Mouse (Mus musculus) olfactory bulb, adult 2 months (tissue): ENCODE measurements around the gene Cox5a. TPM values are rescaled to one million over a fixed set of nuclear protein-coding genes. Genes with fewer than 3 reads are reported as not detected.
A peak's percentile ranks its signal among the peaks of the same experiment; 100 is the strongest.

Source experiments
- H3K27ac ChIP-seq: fragments of 200-500 bp; 2 replicates; pipeline ENCODE4 v1.5.1; 2012; ENCODE audit warnings: low read depth, low read length; ENCODE audit not compliant: insufficient read depth
- H3K4me1 ChIP-seq: fragments of 200-500 bp; 2 replicates; pipeline ENCODE4 v1.6.1; 2012; ENCODE audit warnings: low read length; ENCODE audit not compliant: control insufficient read depth, insufficient read depth
- H3K4me3 ChIP-seq: fragments of 200-500 bp; 2 replicates; pipeline ENCODE4 v1.5.1; 2012; ENCODE audit warnings: mild to moderate bottlenecking, low read depth, low read length, moderate library complexity; ENCODE audit not compliant: insufficient read depth
- CTCF ChIP-seq: fragments of 200-500 bp; IDR thresholded peaks from 2 replicates; pipeline ENCODE4 v1.5.1; 2012; ENCODE audit warnings: low read depth, mild to moderate bottlenecking, low read length, moderate library complexity; ENCODE audit not compliant: insufficient read depth
- POLR2A ChIP-seq: fragments of 200-500 bp; IDR thresholded peaks from 2 replicates; pipeline ENCODE4 v1.6.1; 2012; ENCODE audit warnings: mild to moderate bottlenecking, low read depth, low read length, moderate library complexity; ENCODE audit not compliant: insufficient read depth
- WGBS: fragments of 180-500 bp; shearing (Covaris S2); methylation state at CpG from one replicate; pipeline ENCODE4 v1.1.7; 2018; 5-methylcytosine and 5-hydroxymethylcytosine counted together
- polyA plus RNA-seq: library from polyadenylated mRNA; stranded (reverse); fragments of >200 nt; gene quantifications from 2 replicates; pipeline ENCODE4 v1.2.4, GENCODE M21; 2012; ENCODE audit warnings: low replicate concordance; ENCODE audit not compliant: missing spikeins, insufficient read depth, insufficient read length

Cox5a gene
- polyA plus RNA-seq, 1 experiment = not detected

DNA sequence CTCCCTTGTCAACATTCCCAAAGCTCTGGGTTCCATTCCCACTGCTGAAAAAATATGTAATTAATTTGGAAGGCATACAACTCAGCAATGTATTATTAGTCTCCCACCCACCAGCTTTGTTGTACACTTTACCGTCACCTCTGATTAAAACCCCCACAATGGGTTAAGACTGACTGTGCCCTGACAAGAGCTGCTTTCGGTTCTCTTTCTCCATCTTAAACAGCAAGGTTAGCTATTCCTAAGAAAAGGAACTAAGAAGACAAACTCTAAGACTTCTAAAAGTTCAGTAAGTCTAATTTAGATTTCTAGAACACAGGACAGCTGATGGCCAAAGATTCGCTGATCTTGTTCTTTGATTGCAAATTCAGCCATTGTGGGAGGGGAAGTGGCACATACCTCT is 36.1 kb downstream of the Cox5a start:
- Histone ChIP-seq H3K4me1 (peaks cover 7% of the 10 kb centered on the region), H3K4me3 (no peak overlapping the region), H3K27ac (no peak overlapping the region)
- no peak for TF ChIP-seq POLR2A
- no peak for TF ChIP-seq CTCF
- 56% methylated on average over 3 of the region's 3 CpGs for WGBS

DNA sequence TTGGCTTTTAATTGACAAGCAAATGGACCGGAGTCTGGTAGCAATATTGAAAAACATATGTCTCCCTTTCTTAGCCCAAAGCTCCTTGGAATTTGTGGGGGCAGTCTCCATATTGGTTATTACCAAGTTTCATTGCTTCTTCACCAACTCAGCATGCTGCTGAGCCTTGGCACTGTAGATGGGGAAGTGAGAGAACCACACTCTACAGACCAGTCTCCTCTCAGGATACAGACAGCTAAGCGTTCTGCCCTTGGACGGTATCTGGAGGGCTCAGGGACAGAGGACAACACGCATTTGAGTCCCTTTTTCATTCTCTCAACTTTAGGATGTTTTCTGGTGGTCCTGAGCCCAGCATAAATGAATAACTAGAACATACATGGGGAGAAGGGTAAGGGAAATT is 37.6 kb downstream of the Cox5a start:
- no peak overlapping the region for H3K4me3 ChIP-seq
- H3K4me1 ChIP-seq = peaks cover 11% of the 10 kb centered on the region
- H3K27ac ChIP-seq = no peak overlapping the region
- WGBS = 88% methylated on average over 4 of the region's 4 CpGs
- no peak for TF ChIP-seq POLR2A
- no peak for TF ChIP-seq CTCF

DNA sequence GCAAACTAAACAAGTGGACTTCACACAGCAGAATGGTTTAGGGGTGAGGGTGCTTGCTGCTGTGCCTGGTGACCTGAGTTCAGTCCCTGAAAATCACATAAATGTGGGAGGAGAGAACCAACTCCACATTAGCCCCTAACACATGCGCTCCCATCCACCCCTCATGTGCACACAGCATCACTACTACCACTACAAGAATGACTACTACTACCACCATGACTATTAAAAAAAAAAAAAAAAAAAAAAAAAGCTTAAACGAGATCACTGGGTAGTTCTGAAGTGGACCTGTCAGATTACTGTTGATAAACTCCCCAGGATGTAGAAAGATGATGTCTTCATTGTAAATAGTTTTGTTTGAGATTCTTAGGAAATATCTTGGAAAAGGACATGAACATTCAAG is 38.5 kb downstream of the Cox5a start:
- H3K4me3 ChIP-seq = no peak overlapping the region
- peaks cover 11% of the 10 kb centered on the region for H3K4me1 ChIP-seq
- TF ChIP-seq POLR2A = no peak
- no peak for TF ChIP-seq CTCF
- 82% methylated on average over 2 of the region's 2 CpGs for WGBS
- H3K27ac ChIP-seq = no peak overlapping the region

DNA sequence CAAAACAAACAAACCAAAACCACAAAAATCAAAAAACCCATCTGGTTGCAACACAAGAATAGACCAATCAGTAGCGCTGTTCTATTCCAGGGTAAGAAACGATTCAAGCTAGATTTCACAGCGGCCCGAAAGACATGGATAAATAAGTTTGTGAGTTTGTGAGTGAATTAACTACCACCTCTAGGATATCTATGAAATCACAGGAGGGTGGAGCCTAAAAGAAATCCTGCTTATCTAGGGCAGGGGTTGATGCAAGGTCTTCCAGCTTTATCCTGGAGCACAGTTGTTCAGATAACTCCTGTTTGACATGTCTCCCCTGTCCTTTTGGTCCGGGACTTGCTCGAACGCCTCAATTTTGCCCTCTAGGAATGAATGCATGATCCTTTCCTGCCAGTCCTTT is 39.2 kb downstream of the Cox5a start:
- TF ChIP-seq POLR2A = no peak
- TF ChIP-seq CTCF = no peak
- Histone ChIP-seq H3K27ac (peak overlapping the region; percentile 71), H3K4me1 (peaks cover 11% of the 10 kb centered on the region), H3K4me3 (peak overlapping the region; percentile 65)
- 7% methylated on average over 7 of the region's 7 CpGs for whole genome bisulfite sequencing

DNA sequence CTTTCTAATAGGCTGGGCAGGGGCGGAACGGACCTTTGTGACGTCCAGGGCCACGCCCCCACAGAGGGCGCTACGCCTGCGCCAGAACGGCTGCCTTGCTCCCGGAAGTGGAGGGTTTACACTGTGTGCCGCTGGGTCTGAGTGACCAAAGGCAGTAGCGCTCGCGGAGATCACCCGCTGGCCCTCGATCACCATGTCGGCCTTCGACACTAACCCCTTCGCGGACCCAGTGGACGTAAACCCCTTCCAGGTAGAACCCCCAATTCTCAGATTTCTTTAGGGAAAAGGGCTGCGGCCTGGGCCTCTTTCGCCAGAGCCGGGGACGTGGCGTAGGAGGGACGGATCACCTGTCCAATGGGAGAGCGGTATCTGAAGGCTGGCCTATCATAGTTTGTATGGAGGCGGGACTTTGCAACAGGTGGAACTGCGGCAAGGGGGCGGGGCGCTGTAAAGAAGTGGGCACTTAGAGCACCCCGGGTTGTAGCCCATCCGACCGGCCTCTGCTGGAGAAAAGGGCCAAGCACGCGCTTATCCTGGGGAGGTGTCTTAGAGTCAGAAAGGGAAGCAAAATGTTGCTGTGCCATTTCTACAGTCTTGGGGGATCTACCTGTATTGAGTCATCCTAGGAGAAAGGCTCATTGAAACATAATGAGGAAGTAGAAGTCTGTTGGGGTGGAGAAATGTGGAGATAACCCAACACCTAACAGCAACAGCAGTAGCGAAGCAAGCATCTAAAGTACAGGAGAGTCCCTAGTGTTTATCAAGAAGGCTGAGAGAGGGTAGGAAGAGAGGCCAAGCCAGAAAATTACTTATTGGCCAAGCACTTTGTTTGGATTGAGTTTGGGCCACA is 40.0 kb downstream of the Cox5a start, which contains the start of gene Scamp2:
Gene Scamp2 (plus strand): TSS at position 83 of the 850 bp plus-strand sequence.
- 1% methylated on average over 37 of the region's 37 CpGs for WGBS
- Histone ChIP-seq H3K4me1 (peaks cover 16% of the 10 kb centered on the region), H3K27ac (peak within 1 kb of the TSS; percentile 72), H3K4me3 (peak within 1 kb of the TSS; percentile 65)
- TF ChIP-seq CTCF = no peak
- TF ChIP-seq POLR2A = peak; percentile 57; the same call in 1 of the 2 replicates

DNA sequence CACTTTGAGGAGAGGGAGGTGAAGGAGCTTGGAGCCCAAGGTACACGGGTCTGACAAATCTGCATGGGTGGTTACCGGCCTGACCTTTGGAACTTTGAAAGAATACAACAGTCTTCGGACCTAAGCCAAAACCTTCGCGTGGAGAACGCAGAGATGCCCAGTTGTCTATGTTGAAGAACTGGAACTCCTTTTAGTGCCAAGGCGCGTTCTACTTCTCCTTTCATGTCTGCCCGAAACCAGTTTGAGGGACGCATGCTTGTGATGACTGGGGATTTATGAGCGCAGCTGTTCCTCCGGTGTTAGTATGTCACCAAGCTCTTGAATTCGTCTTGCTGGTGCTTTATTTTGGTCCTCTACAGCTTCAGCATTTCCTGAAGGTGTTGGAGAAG is 40.6 kb downstream of the Cox5a start:
- peaks cover 18% of the 10 kb centered on the region for H3K4me1 ChIP-seq
- no peak overlapping the region for H3K27ac ChIP-seq
- TF ChIP-seq CTCF (no peak), POLR2A (no peak)
- H3K4me3 ChIP-seq = peak overlapping the region; percentile 65
- 78% methylated on average over 13 of the region's 13 CpGs for WGBS

DNA sequence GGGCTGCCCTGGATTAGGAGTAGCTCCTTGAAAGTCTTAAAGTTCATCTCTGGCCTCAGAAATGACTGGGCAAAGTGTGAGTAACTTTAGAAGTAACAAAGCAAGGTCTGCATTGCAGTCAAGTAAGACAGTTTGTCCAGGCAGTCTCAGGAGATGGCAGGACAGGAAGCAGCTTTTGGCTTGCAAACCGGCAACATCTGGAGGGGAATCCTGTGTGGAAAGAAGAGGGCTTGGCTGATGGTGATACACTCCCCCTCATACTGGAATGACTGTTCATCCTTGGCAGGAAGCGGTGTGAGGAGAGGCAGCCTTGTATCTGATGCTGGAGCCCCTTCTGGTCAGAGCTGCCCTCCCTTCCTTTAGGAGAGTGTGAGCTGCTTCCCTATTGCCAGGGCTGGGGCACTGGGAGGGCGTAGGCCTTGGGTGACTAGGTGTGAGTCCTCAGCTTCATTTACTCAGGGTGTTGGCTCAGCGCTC is 41.9 kb downstream of the Cox5a start:
- WGBS = 65% methylated on average over 4 of the region's 4 CpGs
- Histone ChIP-seq H3K27ac (no peak overlapping the region), H3K4me3 (no peak overlapping the region), H3K4me1 (peaks cover 22% of the 10 kb centered on the region)
- TF ChIP-seq CTCF = no peak
- no peak for TF ChIP-seq POLR2A

DNA sequence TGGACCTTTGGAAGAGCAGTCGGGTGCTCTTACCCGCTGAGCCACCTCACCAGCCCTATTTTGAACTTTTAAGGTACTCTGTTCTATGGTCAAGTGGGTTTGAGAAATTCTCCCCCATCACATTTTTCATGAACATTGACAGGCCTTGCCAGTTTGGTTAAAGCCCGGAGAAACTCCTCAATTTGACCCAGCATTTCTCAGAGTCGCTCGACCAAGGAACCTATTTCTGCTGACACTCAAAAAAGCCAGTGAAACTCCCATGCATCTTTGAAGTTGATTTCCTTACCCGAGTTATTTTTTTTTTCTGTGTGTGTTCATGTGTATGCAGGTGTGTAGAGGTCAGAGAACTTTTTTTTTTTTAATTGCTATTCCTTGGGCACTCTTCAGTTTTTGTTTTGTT is 43.5 kb downstream of the Cox5a start:
- 87% methylated on average over 6 of the region's 6 CpGs for WGBS
- TF ChIP-seq CTCF (no peak), POLR2A (no peak)
- no peak overlapping the region for H3K4me3 ChIP-seq
- H3K4me1 ChIP-seq = peaks cover 22% of the 10 kb centered on the region
- H3K27ac ChIP-seq = no peak overlapping the region

DNA sequence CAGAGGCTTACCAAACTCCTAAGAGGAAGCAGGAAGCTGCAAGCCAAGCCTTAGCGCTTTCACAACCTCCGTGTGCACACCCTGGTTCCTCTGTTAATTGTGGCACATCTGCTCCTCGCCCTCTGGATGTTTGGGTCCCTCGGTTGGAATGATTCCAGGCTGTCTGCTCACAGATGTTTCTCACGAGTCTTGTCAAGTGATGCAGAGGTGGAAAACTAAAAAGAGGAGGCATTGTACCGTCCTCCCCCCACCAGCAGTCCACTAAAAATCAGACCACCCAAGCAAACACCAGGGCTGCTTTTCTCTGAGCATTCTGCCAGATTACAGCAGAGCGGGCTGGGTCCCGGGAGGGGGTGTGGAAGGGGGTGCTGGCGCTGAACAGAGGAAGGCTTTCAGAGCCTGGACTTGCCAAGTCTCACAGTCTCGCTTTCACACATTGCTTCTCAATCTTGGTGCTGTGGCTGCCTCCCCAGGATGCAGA is 44.7 kb downstream of the Cox5a start:
- 31% methylated on average over 10 of the region's 10 CpGs for WGBS
- no peak overlapping the region for H3K4me3 ChIP-seq
- TF ChIP-seq POLR2A = no peak
- no peak for TF ChIP-seq CTCF
- peak overlapping the region; percentile 61; the same call in 1 of the 2 replicates for H3K27ac ChIP-seq
- peaks cover 22% of the 10 kb centered on the region for H3K4me1 ChIP-seq

DNA sequence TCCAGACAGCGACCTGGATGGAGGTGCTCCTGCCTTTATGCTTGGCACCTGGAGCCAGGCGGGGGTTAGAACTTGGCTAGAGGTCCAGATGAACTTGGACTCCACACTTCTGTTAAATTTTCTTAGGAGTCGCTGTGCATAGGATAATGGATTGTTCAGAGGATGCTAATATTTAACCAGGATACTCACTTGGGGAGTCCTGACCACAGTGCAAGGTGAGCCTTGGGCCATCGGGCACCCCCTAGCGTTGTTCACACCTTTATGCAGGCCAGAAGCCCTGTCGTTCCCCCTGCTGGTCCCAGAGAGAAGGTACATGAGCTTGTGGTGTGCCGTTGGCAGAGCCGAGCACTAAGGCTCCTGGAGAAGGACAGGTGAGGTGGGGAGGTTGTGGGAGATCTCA is 45.8 kb downstream of the Cox5a start:
- TF ChIP-seq POLR2A = no peak
- no peak for TF ChIP-seq CTCF
- peaks cover 18% of the 10 kb centered on the region for H3K4me1 ChIP-seq
- H3K27ac ChIP-seq = 0 out of 2 replicates have a peak overlapping the region, but pooled peaks have one; percentile 22
- H3K4me3 ChIP-seq = no peak overlapping the region
- 71% methylated on average over 8 of the region's 8 CpGs for WGBS
